Comparison of ENCODE assay signal across 18 mouse cellular contexts in genomic region chr10:99012086-99012485, GRCm38 (mm10).
DNase-seq lines count a peak whose midpoint lies in the region; TF ChIP-seq lines count a peak whose summit lies in the region.
"Had no signal": no experiment of that assay in that cellular context is flagged by ENCODE, and none has a peak within 500 bp of the region (broad histone marks: within the 10 kb centered on the region; RNA-seq: fewer than 3 reads in every experiment).

No protein-coding gene starts in this region.

- no peak overlapping the region for H3K4me3 ChIP-seq in layer of hippocampus, adult 2 months
- H3K4me3 ChIP-seq: embryonic facial prominence, embryonic 10.5 days; embryonic facial prominence, embryonic 12.5 days; forebrain, embryonic 13.5 days; forebrain, embryonic 15.5 days had no signal

- DNase-seq in heart, adult 11 months = peak; percentile 66
- DNase-seq in heart, postnatal 10 days = no peak
- DNase-seq in layer of hippocampus, adult 2 months (ENCODE audit: low spot score in 2 of 2) = no peak
- no peak for DNase-seq in layer of hippocampus, adult 8-10 months (ENCODE audit: low spot score in 2 of 2)
- DNase-seq in lung, postnatal 25 days (ENCODE audit: low spot score) = peak; percentile 11
- no peak for DNase-seq in lung, postnatal 4 days
- DNase-seq: adrenal gland, adult 8-10 months; adrenal gland, postnatal 14 days; B cell, adult 2 months; cerebellum, adult 11-12 months; cerebellum, adult 2 months; cerebellum, adult 9-10 months; cerebellum, postnatal 10 days; cerebellum, postnatal 25 days had no signal

- TF ChIP-seq CTCF in layer of hippocampus, adult 2 months (conservative IDR thresholded peaks at IDR 0.05) = no peak

- 0 out of 2 replicates have a peak overlapping the region, but pooled peaks have one; percentile 39 for H3K27ac ChIP-seq in layer of hippocampus, adult 2 months
- H3K27ac ChIP-seq: embryonic facial prominence, embryonic 10.5 days; embryonic facial prominence, embryonic 12.5 days; forebrain, embryonic 13.5 days; forebrain, embryonic 15.5 days had no signal

- intact Hi-C loops in heart, postnatal 10 days (cut with DNase I) = no loop called here

Comparison
In these comparisons a context has a peak if more than half of its experiments do, and no peak if none do; other contexts are left out.
1. DNase-seq: peak in heart, adult 11 months (single experiment) and lung, postnatal 25 days (single experiment); none in heart, postnatal 10 days (0 of 2), layer of hippocampus, adult 2 months (0 of 2), layer of hippocampus, adult 8-10 months (0 of 2) and lung, postnatal 4 days (0 of 2).